Mouse (Mus musculus) heart, embryonic 16.5 days (tissue): Measurements from ENCODE around the gene Zfp536. TPM values are rescaled to one million over a fixed set of nuclear protein-coding genes. Genes with fewer than 3 reads are reported as not detected.

Experiments
- ATAC-seq: fragments of 200-750 bp; cut with Nextera tagmentation; replicated peaks from 2 replicates; pipeline ENCODE4 v1.8.0; 2017; ENCODE audit warnings: moderate number of reproducible peaks; ENCODE audit not compliant: insufficient read depth, low FRiP score; ENCODE audit errors: extremely low read depth
- H3K27ac ChIP-seq: fragments of 300-500 bp; sonication (generic); 2 replicates; pipeline ENCODE4 v1.5.1; 2014; ENCODE audit warnings: mild to moderate bottlenecking, low read length, control low read depth, moderate library complexity
- H3K27me3 ChIP-seq: fragments of 300-500 bp; sonication (generic); 2 replicates; pipeline ENCODE4 v1.6.1; 2014; ENCODE audit warnings: low read length, mixed read lengths; ENCODE audit not compliant: control insufficient read depth, insufficient read depth
- H3K36me3 ChIP-seq: fragments of 300-500 bp; sonication (generic); 2 replicates; pipeline ENCODE4 v1.6.1; 2014; ENCODE audit not compliant: control insufficient read depth, insufficient read depth
- H3K4me1 ChIP-seq: fragments of 300-500 bp; sonication (generic); 2 replicates; pipeline ENCODE4 v1.6.1; 2014; ENCODE audit warnings: low read length, mixed read lengths; ENCODE audit not compliant: control insufficient read depth, insufficient read depth
- H3K4me2 ChIP-seq: fragments of 300-500 bp; sonication (generic); 2 replicates; pipeline ENCODE4 v1.6.1; 2014; ENCODE audit warnings: low read depth, mild to moderate bottlenecking, control low read depth, low read length
- H3K4me3 ChIP-seq: fragments of 300-500 bp; sonication (generic); 2 replicates; pipeline ENCODE4 v1.5.1; 2014; ENCODE audit warnings: mild to moderate bottlenecking, control low read depth, low read length
- H3K9ac ChIP-seq: fragments of 300-500 bp; sonication (generic); 2 replicates; pipeline ENCODE4 v1.6.1; 2014; ENCODE audit warnings: low read length, control low read depth
- H3K9me3 ChIP-seq: fragments of 300-500 bp; sonication (generic); replicated peaks from 2 replicates; pipeline ENCODE4 v1.6.1; 2016; ENCODE audit warnings: low read length; ENCODE audit not compliant: control insufficient read depth
- whole genome bisulfite sequencing: fragments of 180-500 bp; shearing (Covaris S2); extraction: QIAGEN DNeasy Blood & Tissue Kit; methylation state at CpG from one replicate; pipeline ENCODE4 v1.1.7; 2014; 5-methylcytosine and 5-hydroxymethylcytosine counted together
- polyA plus RNA-seq: library from polyadenylated mRNA; unstranded; fragments of >200 nt; fragmentation: Nextera tagmentation; extraction: Ambion mirVana; gene quantifications from 2 replicates; pipeline ENCODE4 v1.2.1, GENCODE M21; 2015

The Zfp536 gene
- polyA plus RNA-seq, 1 experiment from 2014 or later, result 4.7 TPM

GRCm38 (mm10) chr7:37735101-37735500 lies 38.3 kb downstream of the Zfp536 start:
- no peak for ATAC-seq
- Histone ChIP-seq H3K27me3 (peaks cover 7% of the 10 kb centered on the region; the same call in 1 of the 2 replicates), H3K36me3 (no peaks in the 10 kb centered on the region), H3K9ac (no peak overlapping the region), H3K4me1 (peaks cover 4% of the 10 kb centered on the region; the same call in 1 of the 2 replicates), H3K27ac (no peak overlapping the region), H3K9me3 (no peaks in the 10 kb centered on the region), H3K4me3 (no peak overlapping the region), H3K4me2 (no peak overlapping the region)
- 76% methylated on average over 6 of the region's 6 CpGs for WGBS

- Histone ChIP-seq H3K4me1 (peaks cover 4% of the 10 kb centered on the region; the same call in 1 of the 2 replicates), H3K36me3 (no peaks in the 10 kb centered on the region), H3K27me3 (peaks cover 7% of the 10 kb centered on the region; the same call in 1 of the 2 replicates), H3K27ac (no peak overlapping the region), H3K4me3 (no peak overlapping the region), H3K9me3 (no peaks in the 10 kb centered on the region), H3K4me2 (no peak overlapping the region), H3K9ac (no peak overlapping the region)
- WGBS, result 76% methylated on average over 6 of the region's 6 CpGs
- no peak for ATAC-seq
Observed at GRCm38 (mm10) chr7:37734576-37734975, 38.9 kb downstream of the Zfp536 start.

GRCm38 (mm10) chr7:37733996-37734395 lies 39.4 kb downstream of the Zfp536 start:
- H3K27ac ChIP-seq, result no peak overlapping the region
- no peak for ATAC-seq
- H3K36me3 ChIP-seq, result no peaks in the 10 kb centered on the region
- 87% methylated on average over 4 of the region's 4 CpGs for WGBS
- no peaks in the 10 kb centered on the region for H3K9me3 ChIP-seq
- peaks cover 7% of the 10 kb centered on the region; the same call in 1 of the 2 replicates for H3K27me3 ChIP-seq
- H3K4me2 ChIP-seq, result no peak overlapping the region
- no peak overlapping the region for H3K4me3 ChIP-seq
- H3K9ac ChIP-seq, result no peak overlapping the region
- peaks cover 4% of the 10 kb centered on the region; the same call in 1 of the 2 replicates for H3K4me1 ChIP-seq

GRCm38 (mm10) chr7:37732741-37733140 lies 40.7 kb downstream of the Zfp536 start:
- WGBS, result 65% methylated on average over 4 of the region's 4 CpGs
- peaks cover 4% of the 10 kb centered on the region; the same call in 1 of the 2 replicates for H3K27me3 ChIP-seq
- no peak for ATAC-seq

GRCm38 (mm10) chr7:37727746-37728145 lies 45.7 kb downstream of the Zfp536 start:
- H3K27me3 ChIP-seq, result peaks cover 7% of the 10 kb centered on the region; the same call in 1 of the 2 replicates
- H3K27ac ChIP-seq, result no peak overlapping the region
- ATAC-seq, result no peak
- no peaks in the 10 kb centered on the region for H3K36me3 ChIP-seq
- H3K4me3 ChIP-seq, result no peak overlapping the region
- H3K4me2 ChIP-seq, result no peak overlapping the region; the same call in 1 of the 2 replicates
- 49% methylated on average over 8 of the region's 8 CpGs for WGBS
- H3K4me1 ChIP-seq, result no peaks in the 10 kb centered on the region; the same call in 1 of the 2 replicates
- H3K9ac ChIP-seq, result no peak overlapping the region
- no peaks in the 10 kb centered on the region for H3K9me3 ChIP-seq

More at GRCm38 (mm10) chr7:37732741-37733140, 40.7 kb downstream of the Zfp536 start:
- H3K9me3 ChIP-seq, result no peaks in the 10 kb centered on the region
- H3K4me3 ChIP-seq, result no peak overlapping the region
- H3K4me2 ChIP-seq, result no peak overlapping the region
- H3K4me1 ChIP-seq, result peaks cover 4% of the 10 kb centered on the region; the same call in 1 of the 2 replicates
- no peak overlapping the region for H3K27ac ChIP-seq
- no peak overlapping the region for H3K9ac ChIP-seq
- no peaks in the 10 kb centered on the region for H3K36me3 ChIP-seq

- Histone ChIP-seq H3K9ac (no peak overlapping the region), H3K36me3 (no peaks in the 10 kb centered on the region), H3K27ac (no peak overlapping the region), H3K4me2 (no peak overlapping the region), H3K4me1 (no peaks in the 10 kb centered on the region; the same call in 1 of the 2 replicates), H3K9me3 (no peaks in the 10 kb centered on the region), H3K27me3 (0 out of 2 replicates have a peak, but pooled peaks cover 5% of the 10 kb centered on the region), H3K4me3 (no peak overlapping the region)
- 75% methylated on average over 9 of the region's 9 CpGs for WGBS
- ATAC-seq, result no peak
Observed at GRCm38 (mm10) chr7:37724002-37724790, 49.2 kb downstream of the Zfp536 start.

- no peak for ATAC-seq
- Histone ChIP-seq H3K36me3 (no peaks in the 10 kb centered on the region), H3K4me1 (no peaks in the 10 kb centered on the region; the same call in 1 of the 2 replicates), H3K27ac (no peak overlapping the region), H3K27me3 (0 out of 2 replicates have a peak, but pooled peaks cover 5% of the 10 kb centered on the region), H3K4me2 (no peak overlapping the region), H3K9me3 (no peaks in the 10 kb centered on the region), H3K4me3 (no peak overlapping the region), H3K9ac (no peak overlapping the region)
- 71% methylated on average over 7 of the region's 7 CpGs for WGBS
Observed at GRCm38 (mm10) chr7:37723191-37723592, 50.2 kb downstream of the Zfp536 start.

- Histone ChIP-seq H3K4me2 (no peak overlapping the region), H3K27me3 (0 out of 2 replicates have a peak, but pooled peaks cover 5% of the 10 kb centered on the region), H3K4me1 (no peaks in the 10 kb centered on the region), H3K27ac (no peak overlapping the region), H3K9ac (no peak overlapping the region), H3K9me3 (no peaks in the 10 kb centered on the region), H3K36me3 (no peaks in the 10 kb centered on the region), H3K4me3 (no peak overlapping the region)
- no peak for ATAC-seq
- 88% methylated on average over 4 of the region's 4 CpGs for WGBS
Observed at GRCm38 (mm10) chr7:37721676-37722075, 51.8 kb downstream of the Zfp536 start.
